Mouse (Mus musculus) NIH3T3 (cell line): ENCODE measurements around the gene Slc25a36.

Source experiments
- DNase-seq: peaks from one replicate; pipeline ENCODE4 v3.0.0-alpha.2; 2012; ENCODE audit warnings: low read depth

The Slc25a36 gene

DNA sequence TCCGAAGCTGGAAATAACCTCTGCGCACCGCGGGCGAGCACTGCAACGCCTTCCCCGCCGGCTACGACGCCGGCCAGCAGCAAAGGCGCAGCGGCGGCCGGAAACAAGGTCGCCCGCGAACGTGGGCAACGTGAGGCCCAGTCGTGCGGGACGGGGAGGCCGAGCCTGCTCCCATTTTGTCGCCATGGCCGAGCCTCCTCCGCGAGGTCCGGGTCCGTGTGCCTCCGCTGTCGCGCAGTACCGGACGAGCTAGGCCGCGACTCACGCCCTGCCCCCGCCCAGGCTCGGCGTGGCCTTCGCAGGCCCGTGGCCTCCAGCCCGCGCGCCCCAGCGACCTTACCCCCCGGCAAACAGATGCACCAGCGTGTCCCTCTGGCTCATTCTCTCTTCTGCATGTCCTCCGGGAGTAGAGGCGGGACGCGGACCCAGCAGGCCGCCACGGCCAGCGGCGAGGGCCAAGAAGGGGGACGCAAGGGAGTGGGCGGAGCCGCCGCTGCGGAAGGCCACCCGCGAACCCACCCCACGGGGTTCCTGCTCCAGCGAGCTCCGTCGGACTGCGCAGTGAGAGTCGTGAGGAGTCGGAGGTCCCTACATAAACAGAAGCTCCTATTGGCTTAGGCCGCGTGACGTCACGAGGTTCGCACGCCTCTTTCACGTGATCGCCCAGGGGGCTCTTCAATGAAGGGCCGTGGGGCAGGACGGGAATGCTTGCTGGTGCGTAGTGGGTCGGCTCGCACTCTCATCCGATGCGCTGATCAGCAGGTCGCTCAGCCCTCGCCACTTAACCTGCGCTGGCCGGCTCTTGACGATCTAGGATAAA, at the start of gene Slc25a36:
Gene Slc25a36, minus strand, starts transcription at position 587 of the 820 bp plus-strand sequence.
- DNase-seq = peak; percentile 96

DNA sequence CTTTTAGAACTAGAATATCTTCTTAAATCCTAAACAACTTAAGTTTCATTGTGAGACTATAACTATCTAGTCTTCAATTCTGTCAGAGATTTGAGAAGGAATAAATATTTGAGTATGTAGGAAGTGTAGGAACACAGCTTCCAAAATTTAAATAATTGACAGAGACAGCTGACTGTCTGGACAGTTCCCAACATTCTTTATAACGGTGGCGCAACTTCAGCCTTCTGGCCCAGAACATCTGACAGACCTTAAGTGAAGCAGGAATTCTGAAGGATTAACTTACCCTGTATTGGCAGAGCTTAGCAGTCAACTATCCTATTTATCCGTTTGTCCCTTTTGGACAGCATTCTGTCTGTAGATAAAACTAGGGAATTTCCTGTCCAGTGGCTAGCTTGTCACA, 47.5 kb upstream of the Slc25a36 start:
- DNase-seq = no peak

- DNase-seq = no peak
Observed at GRCm38 (mm10) chr9:97155981-97156380, 45.0 kb upstream of the Slc25a36 start.

- no peak for DNase-seq
Observed at GRCm38 (mm10) chr9:97154956-97155355, 44.0 kb upstream of the Slc25a36 start.

GRCm38 (mm10) chr9:97153006-97153405, 42.0 kb upstream of the Slc25a36 start:
- no peak for DNase-seq

DNA sequence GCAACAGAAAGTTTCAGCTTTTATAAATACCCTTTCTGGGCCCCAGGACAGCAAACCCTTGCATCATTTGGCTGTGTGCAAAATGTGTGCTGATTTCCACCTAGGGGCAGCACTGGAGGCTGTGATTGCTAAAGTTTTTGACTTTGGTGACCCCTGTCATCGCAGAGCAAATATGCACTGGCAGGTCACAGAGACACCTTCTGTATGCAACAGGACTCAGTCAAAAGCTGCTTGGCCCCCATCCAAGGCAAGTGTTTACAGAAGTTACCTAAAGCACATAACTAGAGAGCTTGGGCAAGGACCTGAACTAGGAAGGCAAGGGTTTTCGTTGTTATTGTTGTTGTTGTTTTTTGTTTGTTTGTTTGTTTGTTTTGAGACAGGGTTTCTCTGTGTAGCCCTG, 36.3 kb upstream of the Slc25a36 start:
- DNase-seq = no peak

GRCm38 (mm10) chr9:97145351-97145750, 34.4 kb upstream of the Slc25a36 start:
- no peak for DNase-seq

GRCm38 (mm10) chr9:97143416-97143815, 32.5 kb upstream of the Slc25a36 start:
- no peak for DNase-seq

GRCm38 (mm10) chr9:97142558-97142957, 31.6 kb upstream of the Slc25a36 start:
- DNase-seq = no peak

GRCm38 (mm10) chr9:97141723-97142122, 30.8 kb upstream of the Slc25a36 start:
- no peak for DNase-seq

- no peak for DNase-seq
Observed at GRCm38 (mm10) chr9:97140145-97140932, 29.4 kb upstream of the Slc25a36 start.

GRCm38 (mm10) chr9:97137678-97138077, 26.7 kb upstream of the Slc25a36 start:
- DNase-seq = no peak

DNA sequence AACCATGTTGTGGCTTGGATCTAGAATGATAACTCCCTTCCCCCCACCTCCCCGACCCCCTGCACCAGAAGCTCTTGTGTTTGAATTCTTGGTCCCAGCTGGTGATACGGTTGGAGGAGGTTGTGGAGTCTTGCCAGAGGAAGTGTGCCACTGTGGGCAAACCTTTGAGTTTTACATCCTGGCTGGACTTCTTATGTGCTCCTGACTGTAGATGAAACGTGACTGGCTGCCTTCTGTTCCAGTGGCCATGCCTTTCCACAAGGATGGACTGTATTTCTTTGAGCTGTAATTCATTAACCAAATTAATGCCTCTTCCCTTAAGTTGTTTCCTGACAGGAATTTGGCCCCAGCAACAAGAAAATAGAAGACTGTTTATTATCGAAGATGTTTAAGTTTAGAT, 26.2 kb upstream of the Slc25a36 start:
- DNase-seq = no peak

- DNase-seq = no peak
Observed at GRCm38 (mm10) chr9:97135866-97136265, 24.9 kb upstream of the Slc25a36 start.

- DNase-seq = no peak
Observed at GRCm38 (mm10) chr9:97133178-97133577, 22.2 kb upstream of the Slc25a36 start.

DNA sequence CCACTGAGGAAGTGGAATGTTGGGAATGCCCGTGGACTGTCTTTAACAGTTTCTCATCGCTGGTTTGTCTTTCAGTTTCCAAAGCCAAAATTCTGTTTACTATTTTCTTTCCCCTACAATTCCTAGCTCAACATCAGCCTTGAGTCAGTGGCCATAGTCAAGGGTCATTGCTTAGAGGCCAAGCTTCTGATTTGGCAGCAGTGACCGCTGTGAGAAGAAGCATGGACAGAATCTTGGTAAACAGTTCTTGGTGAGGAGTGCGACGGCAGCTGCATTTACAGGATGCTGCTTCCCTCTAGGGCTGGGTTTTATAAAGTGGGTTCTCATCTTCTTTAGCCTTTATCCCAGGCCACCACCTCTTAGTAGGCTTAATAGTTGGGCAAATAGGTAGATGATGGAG, 19.0 kb upstream of the Slc25a36 start:
- no peak for DNase-seq

DNA sequence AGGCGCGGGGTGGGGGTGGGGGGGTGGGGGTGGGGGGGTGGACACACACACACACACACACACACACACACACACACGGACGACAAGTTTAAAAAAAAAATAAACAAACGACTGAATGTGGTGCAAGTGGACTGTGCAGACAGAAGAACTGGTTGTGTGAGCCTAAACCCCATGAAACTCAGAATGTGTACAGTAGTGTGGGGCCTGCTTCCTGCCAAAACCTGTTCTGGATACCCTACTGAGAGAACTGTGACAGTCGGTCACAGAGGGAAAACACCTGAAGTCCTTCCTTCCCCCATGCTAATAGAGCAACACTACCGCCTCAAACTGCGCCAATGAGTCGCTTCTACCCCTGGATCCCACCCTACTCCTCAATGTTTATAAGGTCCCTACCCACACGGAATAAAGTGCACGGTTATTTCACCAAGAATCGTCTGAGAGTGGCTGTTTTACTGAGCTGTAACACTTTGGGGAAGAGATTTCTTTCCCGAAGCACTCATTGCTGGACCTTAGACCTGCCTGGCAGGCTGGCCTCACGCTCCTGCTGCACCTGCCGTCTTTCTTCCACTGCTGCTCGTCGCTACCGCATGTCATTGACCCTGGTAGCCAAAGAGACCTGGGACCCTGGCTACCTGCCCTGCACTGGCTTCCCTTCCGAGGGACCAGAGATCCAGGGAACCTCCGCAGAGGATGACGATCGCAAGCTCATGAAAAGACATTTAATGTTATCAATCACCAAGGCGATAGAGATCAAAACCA, 13.2 kb upstream of the Slc25a36 start:
- DNase-seq = no peak

- DNase-seq = no peak
Observed at GRCm38 (mm10) chr9:97121432-97121831, 10.5 kb upstream of the Slc25a36 start.

- DNase-seq = no peak
Observed at GRCm38 (mm10) chr9:97114271-97114670, 3.3 kb upstream of the Slc25a36 start.

GRCm38 (mm10) chr9:97113555-97113929, 2.6 kb upstream of the Slc25a36 start:
- DNase-seq = no peak

DNA sequence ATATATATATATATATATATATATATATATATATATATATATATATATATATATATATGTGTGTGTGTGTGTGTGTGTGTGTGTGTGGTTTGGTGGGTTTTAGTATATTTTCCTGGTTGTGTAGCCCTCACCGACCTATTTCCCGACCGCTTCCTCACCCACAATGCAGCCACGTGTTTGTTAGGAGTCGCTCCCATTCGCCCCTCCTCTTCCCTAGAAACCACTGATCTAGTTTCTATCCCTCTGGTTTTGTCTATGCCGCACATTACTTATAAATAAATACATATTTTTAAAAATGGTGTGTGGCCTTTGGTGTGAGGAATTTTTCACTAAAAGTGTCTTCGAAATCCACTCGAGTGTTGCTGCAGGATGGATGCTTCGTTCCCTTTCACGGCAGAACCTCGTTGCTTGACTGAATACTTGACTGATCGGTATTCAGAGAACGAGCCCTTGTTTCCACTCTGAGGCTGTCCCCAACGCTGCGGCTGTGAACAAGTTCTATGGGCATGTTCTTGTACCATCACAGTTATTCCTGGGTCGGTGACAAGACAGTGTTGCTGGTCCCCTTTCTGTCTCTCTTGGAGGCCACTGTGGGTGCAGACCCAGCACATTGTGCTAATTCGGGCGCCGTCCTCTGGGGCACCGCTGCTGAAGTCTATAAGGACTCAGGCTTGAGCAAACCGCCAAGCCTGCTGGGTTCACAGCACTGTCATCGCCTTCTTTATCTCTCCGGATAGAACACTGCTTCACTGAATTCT, 2.0 kb upstream of the Slc25a36 start:
- DNase-seq = no peak

DNA sequence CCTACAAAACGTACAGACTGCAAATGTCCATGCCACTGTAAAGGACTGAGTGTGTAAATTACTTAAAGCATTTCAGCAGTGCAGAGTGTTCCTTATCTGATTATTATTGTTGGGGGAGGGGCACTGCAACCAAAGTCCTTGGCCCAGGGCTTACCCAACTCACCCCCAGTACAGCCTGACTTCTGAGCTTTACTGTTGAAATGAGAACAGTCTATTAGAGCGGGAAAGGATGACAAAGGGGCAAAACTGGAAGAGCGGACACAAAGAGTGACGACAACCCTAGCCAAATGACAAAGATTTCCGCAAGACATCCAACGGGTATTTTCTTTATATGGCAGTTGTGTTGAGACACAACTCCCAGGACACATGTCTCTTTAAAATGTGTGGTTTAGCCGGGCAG, 1.3 kb upstream of the Slc25a36 start:
- no peak for DNase-seq
